Mouse (Mus musculus): ENCODE results near the gene Mpzl1.
A peak's percentile ranks its signal among the peaks of the same experiment; 100 is the strongest.

The Mpzl1 gene

GRCm38 (mm10) chr1:165579332-165579731 is 55.0 kb downstream of the Mpzl1 start:
- DNase-seq (ENCODE audit: low spot score in 2 of 2) = no peak

- DNase-seq (ENCODE audit: low spot score in 2 of 2) = no peak
Observed at GRCm38 (mm10) chr1:165576459-165577112, 57.8 kb downstream of the Mpzl1 start.

GRCm38 (mm10) chr1:165576005-165576404 is 58.3 kb downstream of the Mpzl1 start:
- DNase-seq (ENCODE audit: low spot score in 2 of 2) = no peak

GRCm38 (mm10) chr1:165567466-165567865 is 66.9 kb downstream of the Mpzl1 start:
- no peak for DNase-seq (ENCODE audit: low spot score in 2 of 2)

GRCm38 (mm10) chr1:165565283-165565682 is 69.1 kb downstream of the Mpzl1 start:
- DNase-seq (ENCODE audit: low spot score in 2 of 2) = no peak

- DNase-seq (ENCODE audit: low spot score in 2 of 2) = peak; percentile 67 to 79
Observed at GRCm38 (mm10) chr1:165559073-165559472, 75.3 kb downstream of the Mpzl1 start.

- DNase-seq (ENCODE audit: low spot score in 2 of 2) = no peak
Observed at GRCm38 (mm10) chr1:165556711-165557110, 77.6 kb downstream of the Mpzl1 start.
